Mouse (Mus musculus): ENCODE results near the gene Ifit2.
"Not testable (repeated sequence)": the region's sequence is repeated elsewhere in the genome, so short reads cannot be mapped to it uniquely, and the experiment has no call there.

Gene Ifit2

DNA sequence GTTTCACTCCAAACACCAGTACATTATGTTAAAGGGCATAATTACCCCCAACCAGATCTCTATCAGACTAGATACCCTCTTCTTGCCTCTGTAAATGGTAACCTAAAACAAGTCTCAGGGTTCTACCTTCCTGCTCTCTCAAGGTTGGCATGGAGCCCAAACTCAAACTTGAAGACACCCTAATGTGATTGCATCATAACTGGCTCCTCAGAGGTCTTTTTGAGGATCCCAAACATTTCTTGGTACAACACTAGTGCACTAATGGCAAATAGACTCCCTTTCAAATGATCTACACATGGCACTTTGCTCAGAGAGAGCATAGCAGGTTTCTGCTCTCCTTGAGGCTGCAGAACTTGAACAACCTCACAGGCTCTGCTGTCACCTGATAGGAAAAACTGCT is 46.3 kb downstream of the Ifit2 start:
- no peak for DNase-seq (ENCODE audit: low read depth)

DNA sequence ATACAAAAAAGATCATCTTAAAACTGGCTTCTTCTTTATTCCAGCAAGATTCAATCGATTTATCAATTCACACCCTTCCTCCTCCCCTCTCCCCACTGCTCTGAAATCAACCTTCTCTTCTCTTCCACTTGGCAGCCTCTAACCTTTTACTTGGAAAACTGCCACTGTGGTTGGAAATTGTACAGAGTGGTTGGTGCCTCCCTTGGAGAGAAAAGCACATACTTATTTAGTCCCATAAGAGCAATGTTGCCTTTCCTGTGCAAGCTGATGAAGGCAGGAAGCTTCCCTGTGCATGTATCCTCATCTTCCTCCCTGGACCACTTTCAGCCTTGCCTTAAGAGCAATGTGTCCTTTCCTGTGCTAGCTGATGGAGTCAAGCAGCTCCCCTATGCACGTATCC is 47.8 kb downstream of the Ifit2 start:
- no peak for DNase-seq (ENCODE audit: low read depth)

- peak; percentile 85 for DNase-seq (ENCODE audit: low read depth)
Observed at GRCm38 (mm10) chr19:34599250-34599649, 48.8 kb downstream of the Ifit2 start.

- peak; percentile 81 for DNase-seq (ENCODE audit: low read depth)
Observed at GRCm38 (mm10) chr19:34601888-34602287, 51.4 kb downstream of the Ifit2 start, which contains the start of gene Ifit1bl1. Ifit1bl1 (minus strand) TSS chr19:34601956.

DNA sequence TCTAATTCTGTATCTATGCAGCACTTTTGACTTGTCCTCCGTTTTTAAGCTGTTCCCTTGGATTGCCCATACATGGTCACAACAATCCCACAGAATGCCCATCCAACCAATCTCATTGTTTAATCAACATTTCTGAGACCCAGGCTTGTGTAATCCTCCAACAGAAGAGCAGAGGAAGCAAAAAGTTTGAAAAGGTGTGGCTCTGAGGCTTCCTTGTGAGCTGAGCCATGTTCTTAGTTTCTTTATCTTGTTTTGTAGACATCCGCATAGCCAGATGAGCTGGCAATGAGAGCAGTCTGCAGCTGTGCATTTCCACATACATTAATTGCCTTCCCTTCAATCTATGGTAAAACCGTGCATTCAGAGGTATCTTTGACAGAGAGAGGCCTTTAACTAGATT is 55.0 kb downstream of the Ifit2 start:
- DNase-seq (ENCODE audit: low read depth) = peak; percentile 50

GRCm38 (mm10) chr19:34607237-34608051 is 57.0 kb downstream of the Ifit2 start, which contains the start of gene Ifit3b:
Ifit3b (plus strand) TSS chr19:34607970.
- DNase-seq (ENCODE audit: low read depth) = peak; percentile 65

DNA sequence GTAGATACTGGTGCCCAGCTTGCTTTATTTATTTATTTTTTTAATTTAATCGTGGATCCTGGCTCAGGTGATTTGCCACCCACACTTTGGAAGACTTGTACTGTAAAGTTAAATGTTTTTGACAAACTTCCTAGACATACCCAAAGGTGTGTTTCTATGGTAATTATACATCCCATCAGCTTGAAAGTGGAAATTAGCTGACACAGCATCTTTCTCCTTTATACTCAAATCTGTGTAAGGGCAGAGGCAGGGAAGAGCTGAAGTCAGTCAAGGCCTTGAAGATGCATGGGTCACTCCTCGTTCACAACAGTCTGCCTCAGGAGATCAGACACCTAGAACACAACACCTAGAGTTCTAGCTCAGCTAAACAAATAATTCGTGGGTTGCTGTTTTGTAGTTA is 59.6 kb downstream of the Ifit2 start:
- not testable (repeated sequence) for DNase-seq (ENCODE audit: low read depth)

DNA sequence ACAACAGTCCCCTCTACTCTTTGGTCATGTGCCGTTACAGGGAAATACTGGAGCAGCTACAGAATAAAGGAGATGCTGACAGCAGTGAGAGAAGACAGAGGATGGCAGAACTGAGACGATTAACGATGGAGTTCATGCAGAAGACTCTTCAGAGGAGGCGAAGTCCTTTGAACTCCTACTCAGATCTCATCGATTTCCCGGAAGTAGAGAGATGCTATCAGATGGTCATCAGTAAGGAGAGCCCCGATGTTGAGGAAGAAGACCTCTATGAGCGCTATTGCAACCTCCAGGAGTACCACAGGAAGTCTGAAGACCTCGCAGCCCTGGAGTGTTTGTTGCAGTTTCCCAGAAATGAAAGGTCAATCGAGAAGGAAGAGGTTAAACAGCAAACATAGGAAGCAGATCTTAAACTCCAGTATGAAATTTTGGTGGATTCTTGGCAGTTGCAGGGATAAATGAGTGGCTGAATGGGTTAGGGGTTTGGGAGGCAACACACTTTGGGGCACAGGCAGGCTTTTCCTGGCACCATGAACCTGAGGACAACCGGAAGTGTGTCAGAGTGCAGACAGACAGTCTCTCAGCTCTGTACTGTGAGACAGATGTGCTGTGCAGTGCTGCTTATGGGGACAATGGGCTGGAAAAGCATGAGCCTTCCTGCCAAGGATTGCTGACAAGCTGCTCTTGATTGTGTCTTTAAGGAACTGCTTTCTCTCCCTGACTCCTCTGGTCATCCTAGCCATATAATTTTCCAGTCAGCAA is 61.9 kb downstream of the Ifit2 start:
- DNase-seq (ENCODE audit: low read depth) = peak; percentile 35

- no peak for DNase-seq (ENCODE audit: low read depth)
Observed at GRCm38 (mm10) chr19:34620871-34621270, 70.4 kb downstream of the Ifit2 start.

DNA sequence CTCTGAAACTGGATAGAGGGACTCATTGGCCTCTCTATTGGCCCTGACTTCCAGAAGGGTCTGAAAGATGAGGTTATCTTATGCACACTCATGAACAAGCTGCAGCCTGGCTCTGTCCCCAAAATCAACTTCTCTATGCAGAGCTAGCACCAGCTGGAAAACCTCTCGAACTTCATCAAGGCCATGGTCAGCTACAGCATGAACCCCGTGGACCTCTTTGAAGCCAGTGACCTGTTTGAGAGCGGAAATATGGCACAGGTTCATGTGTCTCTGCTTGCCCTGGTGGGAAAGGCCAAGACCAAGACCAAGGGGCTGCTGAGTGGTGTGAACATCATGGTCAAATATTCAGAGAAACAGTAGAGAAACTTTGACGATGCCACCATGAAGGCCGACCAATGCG is 73.3 kb downstream of the Ifit2 start:
- no peak for DNase-seq (ENCODE audit: low read depth)

DNA sequence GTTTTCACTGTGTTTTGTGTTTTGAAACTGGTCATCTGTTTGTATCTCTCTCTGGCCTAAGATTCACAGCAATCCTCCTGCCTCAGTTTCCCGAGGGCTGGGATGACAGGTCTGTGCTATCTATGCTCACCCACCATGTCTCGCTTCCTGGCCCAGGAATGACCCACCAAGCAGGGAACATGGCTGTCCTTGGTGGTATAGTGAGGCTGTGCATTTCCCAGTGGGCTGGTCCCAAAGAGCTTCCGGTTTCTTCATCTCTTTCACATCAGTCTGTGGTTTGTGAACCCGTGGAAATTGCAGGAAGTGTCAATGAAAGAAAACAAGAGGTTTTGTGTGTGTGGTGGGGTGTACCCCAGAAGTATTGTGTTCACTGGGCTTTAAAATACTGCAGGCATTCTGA is 74.2 kb downstream of the Ifit2 start:
- DNase-seq (ENCODE audit: low read depth) = no peak

Measured in induced T-regulatory cell, adult 2 months (primary cell).